10 mouse cellular contexts compared by ENCODE assay signal in the genomic region with DNA sequence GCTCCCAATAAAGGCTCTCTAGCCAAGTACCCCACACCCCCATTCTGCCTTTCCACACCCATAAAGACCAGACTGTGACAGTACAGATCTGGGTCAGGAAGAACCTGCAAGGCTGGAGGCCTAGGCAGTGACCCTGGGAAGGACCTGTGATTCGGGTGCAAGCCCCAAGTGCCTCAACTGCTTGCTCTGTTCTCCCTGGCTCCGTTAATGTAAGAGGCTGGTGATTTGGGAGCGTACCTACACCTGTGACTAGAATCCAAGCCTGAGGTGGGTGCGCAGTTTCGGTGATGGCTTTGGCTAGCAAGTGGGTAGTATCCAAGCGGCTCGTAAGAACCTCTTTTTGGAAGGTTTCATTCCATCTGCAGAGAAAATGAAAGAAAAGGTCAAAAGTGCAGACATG. TPM values are rescaled to one million over a fixed set of nuclear protein-coding genes. Genes with fewer than 3 reads are reported as not detected.
A peak's percentile ranks its signal among the peaks of the same experiment; 100 is the strongest.
DNase-seq lines count a peak whose midpoint lies in the region; ATAC-seq lines count a peak whose summit lies in the region.
"Had no signal": no experiment of that assay in that cellular context is flagged by ENCODE, and none has a peak within 500 bp of the region (broad histone marks: within the 10 kb centered on the region; RNA-seq: fewer than 3 reads in every experiment).

No protein-coding gene starts in this region.

- peaks cover 3% of the 10 kb centered on the region; the same call in 1 of the 2 replicates for H3K27me3 ChIP-seq in liver, embryonic 13.5 days
- H3K27me3 ChIP-seq in intestine, embryonic 16.5 days (replicated peaks; ENCODE audit: control insufficient read depth, insufficient read depth, low read length): no peaks in the 10 kb centered on the region
- H3K27me3 ChIP-seq in stomach, embryonic 14.5 days (ENCODE audit: control insufficient read depth, insufficient read depth, low read length): no peaks in the 10 kb centered on the region

- no peak overlapping the region for H3K4me3 ChIP-seq in liver, embryonic 13.5 days (replicated peaks)
- H3K4me3 ChIP-seq in intestine, embryonic 16.5 days (ENCODE audit: low read length): peak overlapping the region; percentile 52; the same call in 1 of the 2 replicates
- no peak overlapping the region for H3K4me3 ChIP-seq in stomach, embryonic 14.5 days (ENCODE audit: low read depth, low read length)

- peaks cover 28% of the 10 kb centered on the region for H3K4me1 ChIP-seq in liver, embryonic 13.5 days (replicated peaks)
- peaks cover 14% of the 10 kb centered on the region for H3K4me1 ChIP-seq in intestine, embryonic 16.5 days (ENCODE audit: control insufficient read depth, insufficient read depth, low read length)
- peaks cover 13% of the 10 kb centered on the region; the same call in 1 of the 2 replicates for H3K4me1 ChIP-seq in stomach, embryonic 14.5 days (ENCODE audit: control insufficient read depth, insufficient read depth, low read length)

- H3K9ac ChIP-seq in liver, embryonic 13.5 days: 0 out of 2 replicates have a peak overlapping the region, but pooled peaks have one; percentile 67
- peak overlapping the region; percentile 75; the same call in 1 of the 2 replicates for H3K9ac ChIP-seq in intestine, embryonic 16.5 days (ENCODE audit: low read depth, low read length)
- H3K9ac ChIP-seq in stomach, embryonic 14.5 days (replicated peaks; ENCODE audit: low read depth, low read length): no peak overlapping the region

- peaks cover 44% of the 10 kb centered on the region for H3K36me3 ChIP-seq in liver, embryonic 13.5 days
- H3K36me3 ChIP-seq in intestine, embryonic 16.5 days (ENCODE audit: control insufficient read depth, insufficient read depth, low read length): peaks cover 12% of the 10 kb centered on the region; the same call in 1 of the 2 replicates
- H3K36me3 ChIP-seq in stomach, embryonic 14.5 days (ENCODE audit: control insufficient read depth, insufficient read depth, low read length): peaks cover 43% of the 10 kb centered on the region

- H3K4me2 ChIP-seq in liver, embryonic 13.5 days: peak overlapping the region; percentile 81; the same call in 1 of the 2 replicates
- peak overlapping the region; percentile 89 for H3K4me2 ChIP-seq in intestine, embryonic 16.5 days (ENCODE audit: low read depth, low read length)
- peak overlapping the region; percentile 85; the same call in 1 of the 2 replicates for H3K4me2 ChIP-seq in stomach, embryonic 14.5 days (replicated peaks; ENCODE audit: low read depth, low read length)

- 82% methylated on average over 7 of the region's 7 CpGs for WGBS in liver, embryonic 13.5 days (ENCODE audit: insufficient replicate concordance)
- whole genome bisulfite sequencing in intestine, embryonic 16.5 days: 88% methylated on average over 7 of the region's 7 CpGs
- 80% methylated on average over 7 of the region's 7 CpGs for WGBS in stomach, embryonic 14.5 days

- no peaks in the 10 kb centered on the region for H3K9me3 ChIP-seq in liver, embryonic 13.5 days (replicated peaks)
- no peaks in the 10 kb centered on the region for H3K9me3 ChIP-seq in intestine, embryonic 16.5 days (ENCODE audit: control insufficient read depth, low read length)
- H3K9me3 ChIP-seq in stomach, embryonic 14.5 days (ENCODE audit: control insufficient read depth, low read depth, low read length): no peaks in the 10 kb centered on the region

- no peak; the same call in 1 of the 2 replicates for ATAC-seq in liver, embryonic 13.5 days (ENCODE audit: low read depth)
- ATAC-seq in intestine, embryonic 16.5 days: no peak
- ATAC-seq in stomach, embryonic 14.5 days (ENCODE audit: insufficient number of reproducible peaks, insufficient read depth, low FRiP score, low read depth): no peak

- H3K27ac ChIP-seq in liver, embryonic 13.5 days: no peak overlapping the region
- peak overlapping the region; percentile 75 for H3K27ac ChIP-seq in intestine, embryonic 16.5 days (ENCODE audit: low read length)
- peak overlapping the region; percentile 87; the same call in 1 of the 2 replicates for H3K27ac ChIP-seq in stomach, embryonic 14.5 days (ENCODE audit: low read length)

- DNase-seq in cerebellum, adult 9-10 months: peak; percentile 47
- no peak for DNase-seq in cerebellum, adult 11 months
- DNase-seq in liver, embryonic 13.5 days: no peak
- DNase-seq in liver: no peak
- no peak for DNase-seq in gastrocnemius, postnatal 4 days (ENCODE audit: low spot score in 2 of 2)
- no peak for DNase-seq in right cerebral cortex, postnatal 14 days
- DNase-seq: B cell, adult 2 months; lung, adult 2 months had no signal

RNA-seq across cellular contexts. Expression of a gene that starts 1.1 kb away (rescaled TPM):
- polyA plus RNA-seq in liver, embryonic 13.5 days (2015; fragmentation: Nextera tagmentation; extraction: Ambion mirVana): 13.3 and 14.1 TPM in 2 replicates
- polyA plus RNA-seq in intestine, embryonic 16.5 days (2015; fragmentation: Nextera tagmentation; extraction: Ambion mirVana): 85.2 and 89.2 TPM in 2 replicates
- 64.4 and 71.5 TPM in 2 replicates for polyA plus RNA-seq in stomach, embryonic 14.5 days (2014; fragmentation: Nextera tagmentation; extraction: Ambion mirVana)
- 10 to 100 TPM; 45.7 to 50.1 TPM for total RNA-seq in gastrocnemius, postnatal 4 days (2021)

RNA-seq across cellular contexts. Expression of a gene that starts 14.2 kb away (rescaled TPM):
- polyA plus RNA-seq in liver, embryonic 13.5 days (2015; fragmentation: Nextera tagmentation; extraction: Ambion mirVana): 6.8 and 7.6 TPM in 2 replicates
- 12.5 and 13.6 TPM in 2 replicates for polyA plus RNA-seq in intestine, embryonic 16.5 days (2015; fragmentation: Nextera tagmentation; extraction: Ambion mirVana)
- polyA plus RNA-seq in stomach, embryonic 14.5 days (2014; fragmentation: Nextera tagmentation; extraction: Ambion mirVana): 10.4 TPM in 2 replicates
- 10 to 100 TPM; 15.7 to 16.9 TPM for total RNA-seq in gastrocnemius, postnatal 4 days (2021)

RNA-seq across cellular contexts. Expression of a gene that starts 14.8 kb away (rescaled TPM):
- polyA plus RNA-seq in liver, embryonic 13.5 days (2015; fragmentation: Nextera tagmentation; extraction: Ambion mirVana): 0.10 and 0.13 TPM in 2 replicates
- 0.17 and 0.27 TPM in 2 replicates for polyA plus RNA-seq in intestine, embryonic 16.5 days (2015; fragmentation: Nextera tagmentation; extraction: Ambion mirVana)
- polyA plus RNA-seq in stomach, embryonic 14.5 days (2014; fragmentation: Nextera tagmentation; extraction: Ambion mirVana): 0.36 and 0.45 TPM in 2 replicates
- under 1 TPM; 0.47 to 0.52 TPM for total RNA-seq in gastrocnemius, postnatal 4 days (2021)

RNA-seq across cellular contexts. Expression of a gene that starts 45.1 kb away (rescaled TPM):
- polyA plus RNA-seq in liver, embryonic 13.5 days (2015; fragmentation: Nextera tagmentation; extraction: Ambion mirVana): 2.2 and 3.1 TPM in 2 replicates
- 12.6 and 13.6 TPM in 2 replicates for polyA plus RNA-seq in intestine, embryonic 16.5 days (2015; fragmentation: Nextera tagmentation; extraction: Ambion mirVana)
- 14.2 and 17.2 TPM in 2 replicates for polyA plus RNA-seq in stomach, embryonic 14.5 days (2014; fragmentation: Nextera tagmentation; extraction: Ambion mirVana)
- total RNA-seq in gastrocnemius, postnatal 4 days (2021): 10 to 100 TPM; 27.5 to 33.0 TPM

RNA-seq across cellular contexts. Expression of a gene that starts 45.5 kb away (rescaled TPM):
- polyA plus RNA-seq in liver, embryonic 13.5 days (2015; fragmentation: Nextera tagmentation; extraction: Ambion mirVana): 0.12 and 0.20 TPM in 2 replicates
- polyA plus RNA-seq in intestine, embryonic 16.5 days (2015; fragmentation: Nextera tagmentation; extraction: Ambion mirVana): 4.1 and 5.7 TPM in 2 replicates
- 2.6 and 3.4 TPM in 2 replicates for polyA plus RNA-seq in stomach, embryonic 14.5 days (2014; fragmentation: Nextera tagmentation; extraction: Ambion mirVana)
- total RNA-seq in gastrocnemius, postnatal 4 days (2021): 10 to 100 TPM; 70.9 to 91.6 TPM
